Mouse (Mus musculus) lung, embryonic 16.5 days (tissue): ENCODE results near the gene Atg9a. TPM values are rescaled to one million over a fixed set of nuclear protein-coding genes. Genes with fewer than 3 reads are reported as not detected.
A peak's percentile ranks its signal among the peaks of the same experiment; 100 is the strongest.

ENCODE experiments used
- ATAC-seq: fragments of 200-750 bp; cut with Nextera tagmentation; 2 replicates; pipeline ENCODE4 v1.8.0; 2017; ENCODE audit warnings: low read depth, mild to moderate bottlenecking, moderate library complexity
- H3K27ac ChIP-seq: fragments of 300-500 bp; sonication (generic); 2 replicates; pipeline ENCODE4 v1.5.1; 2014; ENCODE audit warnings: mild to moderate bottlenecking, control low read depth, low read length
- H3K27me3 ChIP-seq: fragments of 300-500 bp; sonication (generic); 2 replicates; pipeline ENCODE4 v1.6.1; 2014; ENCODE audit warnings: low read depth, low read length, mixed read lengths; ENCODE audit not compliant: control insufficient read depth, insufficient read depth
- H3K36me3 ChIP-seq: fragments of 300-500 bp; sonication (generic); 2 replicates; pipeline ENCODE4 v1.6.1; 2014; ENCODE audit warnings: low read length; ENCODE audit not compliant: control insufficient read depth, insufficient read depth
- H3K4me1 ChIP-seq: fragments of 300-500 bp; sonication (generic); replicated peaks from 2 replicates; pipeline ENCODE4 v1.6.1; 2014; ENCODE audit warnings: low read length, mixed read lengths; ENCODE audit not compliant: control insufficient read depth, insufficient read depth
- H3K4me2 ChIP-seq: fragments of 300-500 bp; sonication (generic); 2 replicates; pipeline ENCODE4 v1.6.1; 2014; ENCODE audit warnings: low read depth, low read length, control low read depth
- H3K4me3 ChIP-seq: fragments of 300-500 bp; sonication (generic); 2 replicates; pipeline ENCODE4 v1.5.1; 2014; ENCODE audit warnings: mild to moderate bottlenecking, low read length, control low read depth
- H3K9ac ChIP-seq: fragments of 300-500 bp; sonication (generic); 2 replicates; pipeline ENCODE4 v1.6.1; 2014; ENCODE audit warnings: low read length, control low read depth
- H3K9me3 ChIP-seq: fragments of 300-500 bp; sonication (generic); 2 replicates; pipeline ENCODE4 v1.6.1; 2016; ENCODE audit warnings: low read length; ENCODE audit not compliant: control insufficient read depth
- WGBS: fragments of 180-500 bp; shearing (Covaris S2); extraction: QIAGEN DNeasy Blood & Tissue Kit; methylation state at CpG from one replicate; pipeline ENCODE4 v1.1.7; 2014; 5-methylcytosine and 5-hydroxymethylcytosine counted together
- polyA plus RNA-seq: library from polyadenylated mRNA; unstranded; fragments of >200 nt; fragmentation: Nextera tagmentation; extraction: Ambion mirVana; gene quantifications from 2 replicates; pipeline ENCODE4 v1.2.1, GENCODE M21; 2015

The Atg9a gene
- polyA plus RNA-seq, 1 experiment from 2014 or later: 29.1 TPM

DNA sequence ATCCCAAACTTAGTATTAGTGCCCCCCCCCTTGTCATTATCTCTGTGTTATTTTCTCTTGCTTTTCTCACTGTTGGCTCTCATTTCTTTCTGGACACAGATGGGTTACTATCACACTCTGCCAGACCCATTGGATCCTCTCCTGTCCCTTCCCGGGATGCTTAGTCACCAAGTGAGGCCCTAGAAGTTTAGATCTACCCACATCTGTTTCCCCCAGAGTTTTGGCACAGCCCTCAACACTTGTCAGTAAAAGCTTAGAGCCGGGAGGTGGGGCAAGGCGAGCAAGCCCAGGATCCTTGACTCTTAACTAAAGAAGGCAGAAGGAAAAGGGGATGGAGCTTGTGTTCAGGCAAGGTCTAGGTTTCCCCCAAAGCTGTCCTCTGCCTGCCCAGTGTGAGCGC, 37.2 kb upstream of the Atg9a start:
- no peaks in the 10 kb centered on the region for H3K4me1 ChIP-seq
- no peak overlapping the region for H3K4me3 ChIP-seq
- WGBS: 58% methylated on average over 4 of the region's 4 CpGs
- no peak for ATAC-seq
- no peak overlapping the region for H3K9ac ChIP-seq
- no peak overlapping the region for H3K4me2 ChIP-seq
- no peaks in the 10 kb centered on the region for H3K9me3 ChIP-seq
- no peaks in the 10 kb centered on the region for H3K27me3 ChIP-seq
- no peak overlapping the region for H3K27ac ChIP-seq
- no peaks in the 10 kb centered on the region for H3K36me3 ChIP-seq

DNA sequence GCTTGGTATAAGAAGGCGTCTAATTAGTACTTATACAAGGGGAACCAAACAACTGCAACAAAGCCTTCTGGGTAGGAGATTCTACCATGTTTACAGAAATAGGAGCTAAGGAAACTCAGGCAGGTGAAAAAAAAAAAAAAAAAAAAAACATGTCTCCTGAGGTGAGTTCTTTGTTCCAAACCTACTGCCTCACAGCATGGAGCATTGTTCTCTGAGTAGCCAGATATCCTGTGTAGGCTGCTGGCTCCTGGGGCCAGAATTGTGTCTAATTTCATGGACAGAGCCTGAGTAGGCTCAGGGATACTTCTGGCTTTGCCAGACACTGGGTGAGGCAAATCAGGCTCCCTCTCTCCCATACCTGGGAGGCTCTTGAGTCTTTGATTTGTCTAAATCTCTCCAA, 35.7 kb upstream of the Atg9a start:
- no peak overlapping the region for H3K27ac ChIP-seq
- no peak overlapping the region for H3K4me3 ChIP-seq
- no peak overlapping the region for H3K4me2 ChIP-seq
- H3K9me3 ChIP-seq: no peaks in the 10 kb centered on the region
- no peak for ATAC-seq
- no peak overlapping the region for H3K9ac ChIP-seq
- H3K27me3 ChIP-seq: no peaks in the 10 kb centered on the region
- H3K36me3 ChIP-seq: no peaks in the 10 kb centered on the region
- 89% methylated on average over 1 of the region's 1 CpGs for WGBS
- no peaks in the 10 kb centered on the region for H3K4me1 ChIP-seq

DNA sequence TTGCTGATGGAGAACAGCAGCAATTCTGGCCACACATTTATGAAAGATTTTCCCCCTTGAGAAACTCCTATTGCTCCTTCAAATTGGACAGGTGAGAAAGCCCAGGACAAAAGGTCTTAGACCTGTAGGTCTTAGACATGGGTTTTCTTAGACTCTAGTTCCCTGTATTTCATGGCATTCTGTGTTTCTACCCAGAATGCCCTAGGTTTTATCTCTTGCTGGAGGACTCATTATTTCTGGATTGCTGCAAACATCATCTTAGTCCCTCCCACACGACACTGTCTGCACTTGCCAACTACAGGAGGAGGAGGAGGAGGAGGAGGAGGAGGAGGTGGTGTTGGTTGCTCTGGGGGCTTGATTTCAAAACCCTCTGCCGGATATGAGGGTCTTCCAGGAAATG, 34.1 kb upstream of the Atg9a start:
- Histone ChIP-seq H3K27ac (no peak overlapping the region), H3K4me3 (no peak overlapping the region), H3K4me2 (no peak overlapping the region), H3K9ac (no peak overlapping the region), H3K36me3 (no peaks in the 10 kb centered on the region), H3K9me3 (no peaks in the 10 kb centered on the region), H3K27me3 (no peaks in the 10 kb centered on the region; the same call in 1 of the 2 replicates), H3K4me1 (no peaks in the 10 kb centered on the region)
- ATAC-seq: no peak
- 48% methylated on average over 2 of the region's 2 CpGs for WGBS

DNA sequence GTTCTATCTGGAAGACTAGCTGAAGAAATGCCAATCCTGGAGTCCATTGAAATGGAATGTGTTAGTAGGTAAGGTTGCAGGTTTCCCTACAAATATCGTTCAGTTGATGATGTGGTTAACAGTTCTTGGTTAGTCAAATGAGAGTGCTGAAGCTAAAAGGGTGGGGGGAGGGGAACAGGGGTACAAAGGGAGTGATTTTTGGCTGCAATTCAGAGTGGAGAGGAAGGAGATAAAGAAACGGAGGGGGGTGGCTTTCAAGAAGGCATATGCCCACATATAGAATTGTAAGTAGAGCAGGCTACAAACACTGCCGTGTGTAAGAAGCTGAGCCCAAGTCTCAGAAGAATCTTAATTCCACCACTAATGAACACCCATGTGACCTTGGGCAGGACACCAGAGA, 33.5 kb upstream of the Atg9a start:
- Histone ChIP-seq H3K9me3 (no peaks in the 10 kb centered on the region), H3K9ac (no peak overlapping the region), H3K4me3 (no peak overlapping the region), H3K4me1 (no peaks in the 10 kb centered on the region), H3K4me2 (no peak overlapping the region), H3K36me3 (no peaks in the 10 kb centered on the region), H3K27me3 (peaks cover 3% of the 10 kb centered on the region; the same call in 1 of the 2 replicates), H3K27ac (no peak overlapping the region)
- no peak for ATAC-seq
- WGBS: 41% methylated on average over 3 of the region's 3 CpGs

DNA sequence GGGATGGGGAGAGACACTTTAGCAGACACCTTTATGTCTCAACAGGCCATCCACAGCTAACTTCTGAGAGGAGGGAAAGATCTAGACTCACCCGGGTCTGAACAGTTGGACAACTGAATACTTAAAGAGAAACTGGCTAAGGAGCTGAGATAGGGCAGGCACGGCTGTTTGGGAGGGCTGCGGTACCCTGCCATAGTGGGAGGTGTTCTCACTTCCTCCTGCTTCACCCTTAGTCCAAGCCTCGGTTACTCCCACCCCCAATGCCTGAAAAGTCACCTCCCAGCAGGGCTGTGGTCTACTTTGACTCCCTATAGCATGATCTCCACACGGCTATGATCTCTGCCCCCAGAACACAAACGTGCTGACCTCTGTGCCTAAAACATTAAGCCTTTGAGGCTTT, 31.5 kb upstream of the Atg9a start:
- H3K4me1 ChIP-seq: peaks cover 8% of the 10 kb centered on the region
- H3K4me3 ChIP-seq: no peak overlapping the region
- no peak overlapping the region for H3K27ac ChIP-seq
- no peak overlapping the region for H3K9ac ChIP-seq
- H3K9me3 ChIP-seq: no peaks in the 10 kb centered on the region
- no peak for ATAC-seq
- H3K36me3 ChIP-seq: no peaks in the 10 kb centered on the region
- 57% methylated on average over 6 of the region's 6 CpGs for WGBS
- peaks cover 19% of the 10 kb centered on the region for H3K27me3 ChIP-seq
- no peak overlapping the region for H3K4me2 ChIP-seq

DNA sequence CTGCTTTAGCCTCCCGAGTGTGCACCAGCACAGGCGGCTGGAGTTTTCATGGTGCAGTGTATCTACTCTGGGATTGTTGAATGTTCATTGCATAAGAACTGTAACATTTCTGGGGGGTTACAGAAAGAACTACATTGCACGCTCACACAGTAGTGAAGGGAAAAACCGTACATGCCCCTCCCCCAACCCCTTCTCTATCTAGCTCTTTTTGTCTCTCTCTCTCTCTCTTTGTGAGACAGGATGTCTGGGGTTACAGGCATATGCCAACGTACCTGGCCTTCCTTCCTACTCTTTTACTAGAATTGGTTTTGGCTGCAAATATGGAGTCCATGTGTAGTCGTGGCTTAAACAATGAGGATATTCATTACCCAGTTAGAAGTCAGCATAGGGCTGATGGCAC, 30.9 kb upstream of the Atg9a start:
- no peak overlapping the region for H3K27ac ChIP-seq
- H3K4me2 ChIP-seq: no peak overlapping the region
- peaks cover 9% of the 10 kb centered on the region for H3K4me1 ChIP-seq
- no peak for ATAC-seq
- H3K9me3 ChIP-seq: no peaks in the 10 kb centered on the region
- H3K4me3 ChIP-seq: no peak overlapping the region
- no peak overlapping the region for H3K9ac ChIP-seq
- no peaks in the 10 kb centered on the region for H3K36me3 ChIP-seq
- peaks cover 25% of the 10 kb centered on the region for H3K27me3 ChIP-seq
- 67% methylated on average over 6 of the region's 6 CpGs for WGBS

DNA sequence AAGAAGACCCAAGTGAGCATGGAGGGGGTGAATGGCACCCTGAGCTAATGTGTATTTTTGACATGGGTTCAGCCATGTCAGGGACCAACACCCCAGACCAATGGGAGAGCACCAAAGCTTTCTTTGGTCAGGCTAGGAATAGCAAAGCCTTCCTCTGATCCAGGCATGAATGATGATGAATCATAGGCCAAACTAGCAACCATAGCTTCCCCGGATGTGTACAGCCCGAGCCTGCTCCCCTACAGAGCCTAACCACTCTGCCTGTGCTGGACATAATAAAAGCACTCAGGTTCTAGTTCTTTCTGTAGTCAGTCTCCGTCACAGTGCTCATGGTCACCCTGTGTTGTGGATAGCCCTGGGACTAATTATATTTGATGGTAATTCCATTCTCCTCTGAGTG, 29.5 kb upstream of the Atg9a start:
- 69% methylated on average over 3 of the region's 3 CpGs for WGBS
- ATAC-seq: no peak
- no peak overlapping the region for H3K9ac ChIP-seq
- peaks cover 29% of the 10 kb centered on the region for H3K27me3 ChIP-seq
- no peaks in the 10 kb centered on the region for H3K36me3 ChIP-seq
- peaks cover 9% of the 10 kb centered on the region for H3K4me1 ChIP-seq
- H3K4me2 ChIP-seq: no peak overlapping the region
- no peak overlapping the region for H3K4me3 ChIP-seq
- H3K9me3 ChIP-seq: no peaks in the 10 kb centered on the region
- H3K27ac ChIP-seq: no peak overlapping the region

DNA sequence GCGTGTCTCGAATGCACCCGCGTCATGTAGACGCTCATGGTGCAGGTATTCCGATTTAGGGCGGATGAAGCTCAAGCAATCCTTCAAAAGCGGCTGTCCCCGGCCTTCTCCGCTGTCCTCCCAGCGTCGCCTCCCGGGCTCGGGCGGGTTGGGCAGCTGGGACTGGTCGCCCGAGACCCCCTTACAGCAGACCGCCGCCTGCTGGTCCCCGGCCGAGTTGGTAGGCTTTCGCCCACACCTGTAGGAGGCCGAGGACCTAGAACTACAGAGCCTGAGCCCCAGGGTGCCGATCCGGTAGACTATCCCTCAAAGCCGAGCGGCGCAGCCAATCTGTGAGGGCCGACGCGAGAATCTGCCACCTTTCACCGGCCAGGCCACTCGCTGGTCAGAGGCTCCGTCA, 27.5 kb upstream of the Atg9a start, which contains the start of gene Tuba4a:
Gene Tuba4a (minus strand): TSS at position 335 of the 400 bp plus-strand sequence.
- under 1% methylated on average over 34 of the region's 34 CpGs for WGBS
- Histone ChIP-seq H3K4me3 (peak within 1 kb of the TSS; percentile 54), H3K36me3 (peaks cover 3% of the 10 kb centered on the region), H3K4me2 (peak within 1 kb of the TSS; percentile 97), H3K9ac (peak within 1 kb of the TSS; percentile 72), H3K27me3 (peaks cover 29% of the 10 kb centered on the region), H3K27ac (peak within 1 kb of the TSS; percentile 52), H3K4me1 (peaks cover 9% of the 10 kb centered on the region), H3K9me3 (no peaks in the 10 kb centered on the region)
- peak; percentile 59 for ATAC-seq

DNA sequence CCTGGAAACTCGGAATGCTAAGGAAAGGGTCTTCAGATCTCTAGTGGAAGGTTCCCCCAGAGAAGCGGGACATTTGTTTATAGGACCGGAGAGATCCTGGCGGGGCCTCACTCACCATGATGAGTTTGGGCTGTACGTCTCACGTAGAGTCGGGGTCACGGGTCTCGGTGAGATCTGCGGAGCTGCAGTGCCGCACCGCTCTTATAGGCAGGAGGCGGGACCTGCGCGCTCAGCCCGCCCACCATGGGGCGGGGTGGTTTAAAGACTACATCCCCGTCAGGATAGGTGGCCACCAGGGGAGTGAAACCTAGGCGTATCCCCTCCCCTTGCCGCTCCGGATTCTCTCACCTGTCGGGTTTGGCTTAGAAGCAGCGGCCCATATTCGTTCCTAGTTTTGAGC, 27.1 kb upstream of the Atg9a start:
- H3K36me3 ChIP-seq: peaks cover 4% of the 10 kb centered on the region
- peaks cover 29% of the 10 kb centered on the region for H3K27me3 ChIP-seq
- 0% methylated on average over 24 of the region's 24 CpGs for WGBS
- no peak overlapping the region for H3K27ac ChIP-seq
- peak; percentile 94 for ATAC-seq
- H3K4me2 ChIP-seq: peak overlapping the region; percentile 97
- H3K4me3 ChIP-seq: peak overlapping the region; percentile 54
- peaks cover 12% of the 10 kb centered on the region for H3K4me1 ChIP-seq
- no peaks in the 10 kb centered on the region for H3K9me3 ChIP-seq
- H3K9ac ChIP-seq: peak overlapping the region; percentile 72
